Mouse (Mus musculus) embryonic facial prominence, embryonic 11.5 days (tissue): ENCODE measurements around the gene Uspl1. TPM values are rescaled to one million over a fixed set of nuclear protein-coding genes. Genes with fewer than 3 reads are reported as not detected.

ENCODE experiments used
- ATAC-seq: fragments of 200-750 bp; cut with Nextera tagmentation; replicated peaks from 2 replicates; pipeline ENCODE4 v1.8.0; 2017; ENCODE audit warnings: low read depth; ENCODE audit not compliant: insufficient number of reproducible peaks, low FRiP score, low TSS enrichment
- DNase-seq: peaks from one replicate; pipeline ENCODE4 v3.0.0-alpha.2; 2015; ENCODE audit warnings: low spot score
- H3K27ac ChIP-seq: fragments of 300-500 bp; sonication (generic); replicated peaks from 2 replicates; pipeline ENCODE4 v1.5.1; 2014; ENCODE audit warnings: mild to moderate bottlenecking, low read depth, low read length, control low read depth
- H3K27me3 ChIP-seq: fragments of 300-500 bp; sonication (generic); 2 replicates; pipeline ENCODE4 v1.6.1; 2014; ENCODE audit warnings: mild to moderate bottlenecking, low read length, moderate library complexity, mixed read lengths; ENCODE audit not compliant: control insufficient read depth, insufficient read depth
- H3K36me3 ChIP-seq: fragments of 300-500 bp; sonication (generic); replicated peaks from 2 replicates; pipeline ENCODE4 v1.6.1; 2014; ENCODE audit warnings: low read depth, mild to moderate bottlenecking, low read length, moderate library complexity, mixed read lengths; ENCODE audit not compliant: control insufficient read depth, insufficient read depth
- H3K4me1 ChIP-seq: fragments of 300-500 bp; sonication (generic); 2 replicates; pipeline ENCODE4 v1.6.1; 2014; ENCODE audit warnings: low read length, mixed read lengths; ENCODE audit not compliant: control insufficient read depth, insufficient read depth
- H3K4me2 ChIP-seq: fragments of 300-500 bp; sonication (generic); 2 replicates; pipeline ENCODE4 v1.6.1; 2014; ENCODE audit warnings: low read depth, mild to moderate bottlenecking, control low read depth, low read length, moderate library complexity
- H3K4me3 ChIP-seq: fragments of 300-500 bp; sonication (generic); 2 replicates; pipeline ENCODE4 v1.5.1; 2014; ENCODE audit warnings: low read depth, low read length, control low read depth
- H3K9ac ChIP-seq: fragments of 300-500 bp; sonication (generic); replicated peaks from 2 replicates; pipeline ENCODE4 v1.6.1; 2014; ENCODE audit warnings: mild to moderate bottlenecking, control low read depth, low read length
- H3K9me3 ChIP-seq: fragments of 300-500 bp; sonication (generic); replicated peaks from 2 replicates; pipeline ENCODE4 v1.6.1; 2016; ENCODE audit warnings: mild to moderate bottlenecking, low read length, inconsistent platforms, mixed read lengths; ENCODE audit not compliant: control insufficient read depth
- WGBS: fragments of 180-500 bp; shearing (Covaris S2); extraction: QIAGEN DNeasy Blood & Tissue Kit; methylation state at CpG from one replicate; pipeline ENCODE4 v1.1.7; 2014; 5-methylcytosine and 5-hydroxymethylcytosine counted together
- polyA plus RNA-seq: library from polyadenylated mRNA; unstranded; fragments of >200 nt; fragmentation: Nextera tagmentation; extraction: Ambion mirVana; gene quantifications from 2 replicates; pipeline ENCODE4 v1.2.1, GENCODE M21; 2014

Uspl1 gene
- polyA plus RNA-seq, 1 experiment from 2014 or later: 82.1 TPM

DNA sequence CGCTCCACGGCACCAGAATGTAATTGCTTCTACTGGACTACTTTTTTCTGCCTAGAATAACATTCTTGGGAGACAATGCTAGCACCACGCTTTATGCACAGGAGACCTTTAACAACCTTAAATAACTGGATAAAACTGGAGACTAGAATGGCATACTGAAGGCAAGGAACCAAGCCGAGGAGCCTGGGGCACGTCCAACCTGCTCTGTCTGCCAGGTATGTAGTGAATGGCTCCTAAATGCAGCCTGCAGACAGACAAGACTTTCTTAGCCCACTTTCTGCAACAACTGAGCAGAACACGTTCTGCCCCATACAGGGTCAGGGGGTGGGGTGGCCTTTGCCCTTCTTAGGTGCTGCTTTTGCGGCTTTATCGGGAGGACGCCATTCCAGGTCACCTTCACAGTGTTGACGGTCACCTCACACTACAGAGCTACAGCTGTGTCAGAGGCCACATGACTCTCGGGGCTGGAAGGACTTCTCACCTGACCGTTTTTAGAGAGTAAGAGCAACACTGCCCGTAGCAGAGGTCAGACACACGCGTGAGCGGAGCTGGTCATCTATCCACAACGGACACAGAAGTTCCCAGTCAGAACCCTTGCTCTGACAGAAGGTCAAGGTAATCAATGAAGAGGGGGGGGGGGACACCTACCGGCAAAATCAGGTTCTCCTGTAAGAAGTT, 27.1 kb upstream of the Uspl1 start:
- no peak overlapping the region for H3K9ac ChIP-seq
- H3K4me3 ChIP-seq: no peak overlapping the region
- H3K9me3 ChIP-seq: no peaks in the 10 kb centered on the region
- no peak overlapping the region for H3K4me2 ChIP-seq
- H3K27ac ChIP-seq: no peak overlapping the region
- ATAC-seq (no peak), DNase-seq (no peak)
- H3K27me3 ChIP-seq: no peaks in the 10 kb centered on the region
- H3K4me1 ChIP-seq: no peaks in the 10 kb centered on the region
- no peaks in the 10 kb centered on the region for H3K36me3 ChIP-seq
- WGBS: 88% methylated on average over 18 of the region's 18 CpGs

DNA sequence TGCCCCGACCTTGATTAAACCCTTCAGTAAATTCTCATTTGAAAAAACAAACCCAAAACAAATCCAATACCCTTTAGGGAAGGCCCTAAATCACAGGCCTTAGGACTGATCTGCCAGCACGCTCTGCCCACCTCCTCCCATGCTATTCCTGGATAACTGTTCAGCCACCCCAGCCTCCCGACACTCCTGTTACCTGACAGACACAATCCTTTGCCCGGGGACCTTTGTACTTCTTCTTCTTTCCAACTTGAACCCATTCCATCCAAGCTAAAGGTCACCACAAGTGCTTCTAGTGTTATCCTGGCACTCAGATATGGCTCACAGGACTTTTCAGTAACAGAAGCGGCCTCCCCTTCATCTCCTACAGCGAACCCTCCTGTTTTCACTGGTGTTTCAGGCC, 25.1 kb upstream of the Uspl1 start:
- no peak for ATAC-seq
- no peak overlapping the region for H3K9ac ChIP-seq
- no peak overlapping the region for H3K4me2 ChIP-seq
- WGBS: 88% methylated on average over 6 of the region's 6 CpGs
- DNase-seq: no peak
- no peaks in the 10 kb centered on the region for H3K9me3 ChIP-seq
- no peaks in the 10 kb centered on the region for H3K4me1 ChIP-seq
- no peaks in the 10 kb centered on the region for H3K36me3 ChIP-seq
- no peaks in the 10 kb centered on the region for H3K27me3 ChIP-seq
- H3K27ac ChIP-seq: no peak overlapping the region
- H3K4me3 ChIP-seq: no peak overlapping the region

DNA sequence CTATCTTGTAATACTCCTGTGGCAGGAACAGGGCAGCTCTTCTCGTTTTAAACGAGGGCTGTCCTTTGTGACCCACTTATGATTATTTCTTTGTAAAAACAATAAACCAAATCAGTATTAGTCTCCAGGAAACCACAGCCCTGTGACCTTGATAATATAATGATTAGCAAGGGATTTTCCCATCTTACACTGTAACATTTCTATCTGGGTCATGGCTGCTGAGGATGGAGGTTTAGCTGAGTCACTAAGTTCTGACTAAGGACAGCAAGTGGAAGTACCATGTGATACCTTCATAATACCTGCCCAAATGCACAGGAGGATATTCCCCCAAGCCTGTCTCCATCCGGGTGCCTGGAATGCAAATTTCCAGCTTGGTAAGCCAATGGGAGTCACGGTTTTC, 23.7 kb upstream of the Uspl1 start:
- Histone ChIP-seq H3K9ac (no peak overlapping the region), H3K27ac (no peak overlapping the region), H3K4me2 (no peak overlapping the region), H3K9me3 (no peaks in the 10 kb centered on the region), H3K4me3 (no peak overlapping the region), H3K36me3 (no peaks in the 10 kb centered on the region), H3K27me3 (no peaks in the 10 kb centered on the region), H3K4me1 (no peaks in the 10 kb centered on the region)
- ATAC-seq: no peak
- 82% methylated on average over 4 of the region's 4 CpGs for WGBS
- no peak for DNase-seq

DNA sequence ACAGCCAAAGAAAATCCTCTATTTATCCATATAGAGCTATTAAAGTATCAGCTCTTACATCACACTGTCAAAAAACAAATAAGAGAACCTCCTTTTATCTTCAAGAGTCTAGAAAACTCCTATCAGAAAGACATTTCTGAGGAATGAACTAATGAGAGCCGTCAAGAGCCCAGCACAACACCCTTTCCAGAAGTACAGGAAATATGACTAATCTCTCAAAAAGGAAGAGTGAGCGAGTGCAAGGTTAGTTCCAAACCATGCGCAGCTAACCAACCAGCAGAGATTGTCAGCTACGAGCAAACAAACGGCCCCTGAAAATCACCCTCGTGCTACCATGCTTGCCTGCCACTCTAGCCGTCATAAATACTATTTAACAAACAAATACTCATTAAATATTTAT, 21.3 kb upstream of the Uspl1 start:
- Histone ChIP-seq H3K9ac (no peak overlapping the region), H3K27me3 (no peaks in the 10 kb centered on the region), H3K9me3 (no peaks in the 10 kb centered on the region), H3K4me3 (no peak overlapping the region), H3K36me3 (no peaks in the 10 kb centered on the region), H3K27ac (no peak overlapping the region), H3K4me1 (no peaks in the 10 kb centered on the region), H3K4me2 (no peak overlapping the region)
- ATAC-seq (no peak), DNase-seq (no peak)
- 85% methylated on average over 7 of the region's 7 CpGs for WGBS

DNA sequence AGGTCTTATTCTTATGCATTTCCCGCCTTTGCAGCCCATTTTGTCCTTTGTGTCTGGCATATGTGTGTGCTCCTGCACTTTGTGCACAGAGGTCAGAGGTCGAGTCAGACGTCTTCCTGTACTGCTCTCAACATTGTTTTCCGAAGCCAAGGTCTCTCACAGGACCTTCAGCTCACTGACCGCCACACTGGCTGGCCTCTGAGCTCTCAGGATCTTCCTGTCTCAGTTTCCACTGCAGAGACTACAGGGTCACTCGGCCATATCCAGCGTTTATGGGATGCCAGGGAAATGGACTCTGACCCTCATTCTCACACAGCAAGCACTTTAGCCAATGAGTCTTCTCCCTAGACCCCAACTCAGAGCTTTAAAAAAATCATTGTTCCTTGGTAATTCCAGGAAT, 19.3 kb upstream of the Uspl1 start:
- no peaks in the 10 kb centered on the region for H3K27me3 ChIP-seq
- no peak overlapping the region for H3K9ac ChIP-seq
- H3K9me3 ChIP-seq: no peaks in the 10 kb centered on the region
- H3K36me3 ChIP-seq: no peaks in the 10 kb centered on the region
- WGBS: 32% methylated on average over 7 of the region's 7 CpGs
- DNase-seq: no peak
- H3K4me3 ChIP-seq: no peak overlapping the region
- no peaks in the 10 kb centered on the region for H3K4me1 ChIP-seq
- H3K4me2 ChIP-seq: no peak overlapping the region
- H3K27ac ChIP-seq: no peak overlapping the region
- no peak for ATAC-seq

DNA sequence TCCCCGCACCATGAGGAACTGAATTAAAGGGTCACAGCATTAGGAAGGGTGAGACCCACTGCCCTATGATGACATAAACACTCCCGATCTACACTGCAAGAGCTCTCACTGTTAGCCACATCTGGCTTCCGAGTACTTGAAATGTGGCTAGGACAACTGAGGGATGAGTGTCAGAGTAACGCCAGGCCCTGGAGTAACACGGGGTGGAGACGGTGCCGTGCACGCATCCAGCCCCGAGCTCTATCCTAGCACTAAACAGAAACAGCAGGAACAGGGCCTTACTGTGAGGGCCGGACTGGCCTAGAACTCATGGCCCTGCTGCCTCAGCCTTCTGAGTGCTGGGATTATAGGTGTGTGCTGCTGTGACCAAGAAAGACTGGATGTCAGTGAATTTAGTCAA, 18.1 kb upstream of the Uspl1 start:
- Histone ChIP-seq H3K9ac (no peak overlapping the region), H3K36me3 (no peaks in the 10 kb centered on the region), H3K4me3 (no peak overlapping the region), H3K4me1 (no peaks in the 10 kb centered on the region), H3K4me2 (no peak overlapping the region), H3K27me3 (no peaks in the 10 kb centered on the region), H3K27ac (no peak overlapping the region), H3K9me3 (no peaks in the 10 kb centered on the region)
- DNase-seq (no peak), ATAC-seq (no peak)
- 82% methylated on average over 10 of the region's 10 CpGs for WGBS

DNA sequence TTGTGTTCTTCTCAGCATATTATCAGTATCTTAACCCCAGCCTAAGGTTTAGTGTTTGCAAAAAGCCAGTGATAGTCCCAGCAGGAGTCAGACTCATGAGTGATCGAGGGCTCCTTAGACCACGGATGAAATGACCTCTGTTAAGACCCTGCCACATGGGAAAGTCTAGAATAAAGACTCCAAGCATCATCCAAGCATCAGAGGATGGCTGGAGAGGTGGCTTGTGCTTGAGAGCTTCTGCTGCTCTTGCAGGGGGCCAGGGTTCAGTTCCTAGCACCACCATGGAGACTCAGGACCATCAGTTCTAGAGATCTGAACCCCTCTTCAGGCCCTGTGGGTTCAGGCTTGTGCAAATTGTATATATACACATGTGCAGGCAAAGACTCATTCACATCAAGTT, 16.1 kb upstream of the Uspl1 start:
- Histone ChIP-seq H3K9ac (no peak overlapping the region), H3K36me3 (no peaks in the 10 kb centered on the region), H3K27me3 (no peaks in the 10 kb centered on the region), H3K4me2 (no peak overlapping the region), H3K9me3 (no peaks in the 10 kb centered on the region), H3K4me1 (no peaks in the 10 kb centered on the region), H3K27ac (no peak overlapping the region), H3K4me3 (no peak overlapping the region)
- ATAC-seq: no peak
- WGBS: 86% methylated on average over 2 of the region's 2 CpGs
- DNase-seq: no peak

DNA sequence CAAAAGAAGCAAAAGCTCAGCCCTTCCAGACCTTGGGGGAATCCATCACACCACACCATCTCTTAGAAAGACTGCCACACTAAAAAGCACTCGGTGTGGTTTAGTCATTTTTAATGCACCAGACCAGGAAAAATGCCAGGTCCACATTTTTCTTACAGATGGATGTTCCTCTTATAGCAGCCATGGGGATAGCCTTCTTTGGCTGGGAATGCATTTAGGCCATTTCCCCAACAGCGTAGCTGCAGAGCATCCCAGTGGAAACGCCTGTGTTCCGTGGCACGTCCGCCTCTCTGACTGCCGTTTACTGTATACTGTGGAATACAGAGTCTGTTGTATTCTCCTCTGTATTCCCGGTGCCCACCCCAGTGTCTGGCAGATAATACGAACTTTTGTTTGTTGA, 15.3 kb upstream of the Uspl1 start:
- Histone ChIP-seq H3K4me1 (no peaks in the 10 kb centered on the region), H3K4me2 (no peak overlapping the region), H3K9me3 (no peaks in the 10 kb centered on the region), H3K4me3 (no peak overlapping the region), H3K27me3 (no peaks in the 10 kb centered on the region), H3K36me3 (no peaks in the 10 kb centered on the region), H3K9ac (no peak overlapping the region), H3K27ac (no peak overlapping the region)
- ATAC-seq (no peak), DNase-seq (no peak)
- 83% methylated on average over 9 of the region's 9 CpGs for WGBS
